Mouse (Mus musculus): Measurements from ENCODE around the gene Gk. TPM values are rescaled to one million over a fixed set of nuclear protein-coding genes. Genes with fewer than 3 reads are reported as not detected.

Gk gene
- total and polyA plus RNA-seq, 2 experiments, result 9.2 to 76.4 TPM

DNA sequence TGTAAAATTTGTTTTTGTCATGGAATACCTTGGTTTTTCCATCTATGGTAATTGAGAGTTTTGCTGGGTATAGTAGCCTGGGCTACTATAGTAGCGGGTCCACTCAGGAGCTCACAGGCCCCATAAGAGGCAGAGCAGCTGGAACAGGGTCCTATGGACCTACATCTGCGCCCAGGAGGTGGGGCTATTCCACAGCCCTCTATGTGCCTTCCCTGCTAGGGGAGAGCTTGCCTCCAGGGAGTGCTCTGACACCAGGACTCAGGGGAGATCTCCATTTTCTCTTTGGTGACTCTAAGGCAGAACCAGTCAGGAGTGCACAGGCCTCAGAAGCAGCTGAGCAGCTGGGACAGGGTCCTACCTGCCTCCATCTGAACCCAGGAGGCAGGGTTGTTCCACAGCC is 92.9 kb downstream of the Gk start:
- WGBS, result 78% methylated on average over 2 of the region's 2 CpGs
- H3K9ac ChIP-seq (ENCODE audit: low read depth, low read length), result no peak overlapping the region
- TF ChIP-seq POLR2A (IDR thresholded peaks at IDR 0.05; ENCODE audit: extremely low read depth, insufficient read depth, low read length) (no peak), CTCF (IDR thresholded peaks at IDR 0.05; ENCODE audit: low read depth, low read length) (peak; percentile 19; the same call in 1 of the 2 replicates)
- H3K4me1 ChIP-seq (ENCODE audit: control insufficient read depth, insufficient read depth, low read length), result no peaks in the 10 kb centered on the region
- no peak overlapping the region for H3K27ac ChIP-seq (replicated peaks; ENCODE audit: insufficient read depth, low read depth, low read length)
- H3K79me2 ChIP-seq (ENCODE audit: control insufficient read depth, insufficient read depth, low read length), result no peaks in the 10 kb centered on the region
- H3K4me3 ChIP-seq (ENCODE audit: insufficient read depth, low read depth, low read length), result no peak overlapping the region
- H3K27me3 ChIP-seq (ENCODE audit: control insufficient read depth, insufficient read depth, low read length), result no peaks in the 10 kb centered on the region
- no peaks in the 10 kb centered on the region for H3K36me3 ChIP-seq (ENCODE audit: control insufficient read depth, insufficient read depth, low read length)
- no peak for DNase-seq (ENCODE audit: extremely low read depth, low read depth, low spot score)

DNA sequence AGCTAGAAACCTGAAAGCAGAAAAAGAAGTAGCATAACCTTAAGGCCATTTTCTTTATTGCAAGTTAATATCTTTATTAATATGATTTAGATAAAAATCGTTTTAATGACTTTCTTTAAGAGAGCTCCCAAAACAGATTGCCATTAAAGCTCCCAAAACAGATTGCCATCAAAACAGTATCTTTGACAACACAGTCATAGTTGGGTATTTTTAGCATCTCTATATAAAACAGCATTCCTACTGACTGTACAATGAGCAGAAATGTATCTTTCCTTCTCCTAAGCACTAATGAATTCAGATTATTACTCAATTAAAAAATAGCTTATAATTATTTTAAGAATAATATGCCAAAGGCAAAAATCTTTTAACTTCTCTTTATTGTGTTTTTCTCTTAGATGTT is 94.5 kb downstream of the Gk start:
- Histone ChIP-seq H3K79me2 (ENCODE audit: control insufficient read depth, insufficient read depth, low read length) (no peaks in the 10 kb centered on the region), H3K36me3 (ENCODE audit: control insufficient read depth, insufficient read depth, low read length) (no peaks in the 10 kb centered on the region), H3K4me1 (ENCODE audit: control insufficient read depth, insufficient read depth, low read length) (no peaks in the 10 kb centered on the region), H3K9ac (ENCODE audit: low read depth, low read length) (no peak overlapping the region), H3K27me3 (ENCODE audit: control insufficient read depth, insufficient read depth, low read length) (no peaks in the 10 kb centered on the region), H3K4me3 (ENCODE audit: insufficient read depth, low read depth, low read length) (no peak overlapping the region), H3K27ac (replicated peaks; ENCODE audit: insufficient read depth, low read depth, low read length) (no peak overlapping the region)
- DNase-seq (ENCODE audit: extremely low read depth, low read depth, low spot score), result no peak
- WGBS, result 42% methylated on average over 1 of the region's 1 CpGs
- no peak for TF ChIP-seq CTCF (IDR thresholded peaks at IDR 0.05; ENCODE audit: low read depth, low read length)
- TF ChIP-seq POLR2A (IDR thresholded peaks at IDR 0.05; ENCODE audit: extremely low read depth, insufficient read depth, low read length), result no peak

DNA sequence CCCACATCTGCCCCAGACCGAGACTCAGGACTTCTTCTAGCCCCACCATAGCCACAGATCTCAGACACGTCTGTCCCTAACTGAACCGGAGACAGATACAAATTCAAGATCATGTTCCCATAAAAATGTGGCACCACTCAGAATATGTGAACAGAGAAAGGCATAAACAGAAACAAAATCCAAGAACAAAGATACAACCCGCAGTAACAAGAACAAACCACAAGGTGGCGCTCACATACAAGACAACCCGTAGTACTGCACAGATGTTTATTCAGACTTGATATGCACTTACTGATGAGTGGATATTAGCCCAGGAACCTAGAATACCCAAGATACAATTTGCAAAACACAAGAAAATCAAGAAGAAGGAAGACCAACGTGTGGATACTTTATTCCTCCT is 99.8 kb downstream of the Gk start:
- H3K4me1 ChIP-seq (ENCODE audit: control insufficient read depth, insufficient read depth, low read length), result no peaks in the 10 kb centered on the region
- H3K9ac ChIP-seq (ENCODE audit: low read depth, low read length), result no peak overlapping the region
- DNase-seq (ENCODE audit: extremely low read depth, low read depth, low spot score), result peak; percentile 39
- TF ChIP-seq CTCF (IDR thresholded peaks at IDR 0.05; ENCODE audit: low read depth, low read length) (peak; percentile 64), POLR2A (IDR thresholded peaks at IDR 0.05; ENCODE audit: extremely low read depth, insufficient read depth, low read length) (no peak)
- no peak overlapping the region for H3K27ac ChIP-seq (replicated peaks; ENCODE audit: insufficient read depth, low read depth, low read length)
- no peaks in the 10 kb centered on the region for H3K79me2 ChIP-seq (ENCODE audit: control insufficient read depth, insufficient read depth, low read length)
- H3K27me3 ChIP-seq (ENCODE audit: control insufficient read depth, insufficient read depth, low read length), result no peaks in the 10 kb centered on the region
- H3K36me3 ChIP-seq (ENCODE audit: control insufficient read depth, insufficient read depth, low read length), result no peaks in the 10 kb centered on the region
- H3K4me3 ChIP-seq (ENCODE audit: insufficient read depth, low read depth, low read length), result no peak overlapping the region
- 9% methylated on average over 7 of the region's 7 CpGs for WGBS

Other genes with a start within 250 kb of the Gk start
- 2.9 and 3.4 TPM in 2 replicates for gene Tab3, start 202.8 kb downstream of the Gk start, total RNA-seq (2014; rRNA removed)
- 1.3 and 1.7 TPM in 2 replicates for gene Tab3, start 202.8 kb downstream of the Gk start, polyA plus RNA-seq (2012; rRNA removed)
- 0.27 and 0.28 TPM in 2 replicates for gene 5430427O19Rik, start 93.5 kb upstream of the Gk start, total RNA-seq (2014; rRNA removed)
- not detected in 2 replicates for gene 5430427O19Rik, start 93.5 kb upstream of the Gk start, polyA plus RNA-seq (2012; rRNA removed)